Mouse (Mus musculus) lung, adult 2 months (tissue): ENCODE results near the gene Sstr4. TPM values are rescaled to one million over a fixed set of nuclear protein-coding genes. Genes with fewer than 3 reads are reported as not detected.
A peak's percentile ranks its signal among the peaks of the same experiment; 100 is the strongest.

Source experiments
- DNase-seq: peaks from one replicate; pipeline ENCODE4 v3.0.0; 2022
- H3K4me1 ChIP-seq: fragments of 200-500 bp; 2 replicates; pipeline ENCODE4 v1.6.1; 2011; ENCODE audit warnings: low read length; ENCODE audit not compliant: control insufficient read depth, insufficient read depth
- H3K4me3 ChIP-seq: fragments of 200-500 bp; replicated peaks from 2 replicates; pipeline ENCODE3; 2011; ENCODE audit warnings: low read depth, mild to moderate bottlenecking, control low read depth, low read length; ENCODE audit errors: extremely low read depth
- CTCF ChIP-seq: fragments of 200-500 bp; IDR thresholded peaks from 2 replicates; pipeline ENCODE4 v1.5.1; 2011; ENCODE audit warnings: mild to moderate bottlenecking, low read length, control low read depth; ENCODE audit not compliant: insufficient read depth
- POLR2A ChIP-seq: fragments of 200-500 bp; IDR thresholded peaks from 2 replicates; pipeline ENCODE4 v1.6.1; 2011; ENCODE audit warnings: low read depth, mild to moderate bottlenecking, control low read depth, low read length, borderline replicate concordance; ENCODE audit errors: extremely low read depth
- WGBS: fragments of 180-500 bp; shearing (Covaris S2); methylation state at CpG from one replicate; pipeline ENCODE4 v1.1.7; 2018; 5-methylcytosine and 5-hydroxymethylcytosine counted together
- polyA plus RNA-seq: library from polyadenylated mRNA; depleted of rRNA; stranded (reverse); fragments of >200 nt; gene quantifications from 2 replicates; pipeline ENCODE4 v1.2.3, GENCODE M21; 2012

Sstr4 gene
- polyA plus RNA-seq, 1 experiment: 8.3 TPM

DNA sequence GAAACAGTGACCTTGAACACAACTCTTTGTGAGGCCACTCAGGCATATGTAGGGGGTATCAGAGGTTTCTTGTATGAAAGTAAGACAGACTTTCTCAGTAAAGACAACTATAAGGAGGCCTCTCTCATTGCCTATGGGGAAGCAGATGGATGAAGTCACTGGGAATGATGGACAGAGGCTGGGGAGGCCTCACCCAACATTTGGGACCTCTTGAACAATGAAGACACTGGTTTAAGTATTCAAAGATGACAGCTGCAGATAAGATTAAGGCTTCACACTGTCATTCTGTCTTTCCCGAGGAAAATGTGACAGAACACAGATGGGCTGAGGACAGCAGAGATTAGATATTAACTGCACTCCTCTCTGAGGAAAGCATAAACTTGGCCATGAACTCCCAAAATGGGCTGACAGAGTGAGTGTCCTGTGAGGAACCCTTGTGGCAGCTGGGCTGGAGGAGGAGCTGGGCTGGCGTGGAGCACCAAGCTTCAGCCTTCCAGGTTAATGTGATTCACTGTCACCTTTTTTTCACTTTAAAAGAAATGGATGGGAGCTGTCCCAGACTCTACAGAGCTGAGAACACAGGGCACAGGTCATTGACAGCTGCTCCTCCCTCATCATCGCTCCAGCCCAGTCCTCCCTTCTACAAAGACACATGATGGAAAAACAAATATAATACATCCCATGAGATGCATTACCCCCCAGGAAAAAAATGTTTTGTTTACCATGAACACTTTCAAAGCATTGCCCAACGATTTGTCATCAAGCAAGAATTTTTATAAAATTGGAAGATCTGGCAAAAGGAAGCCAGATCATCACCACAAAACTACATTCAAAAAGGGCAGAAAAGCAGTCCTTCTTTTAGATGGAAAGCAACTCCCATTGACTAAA lies 23.2 kb upstream of the Sstr4 start:
- no peak for DNase-seq
- TF ChIP-seq POLR2A (no peak), CTCF (no peak)
- 48% methylated on average over 4 of the region's 4 CpGs for WGBS
- Histone ChIP-seq H3K4me3 (no peak overlapping the region), H3K4me1 (peaks cover 9% of the 10 kb centered on the region)

- TF ChIP-seq CTCF (no peak), POLR2A (no peak)
- 36% methylated on average over 2 of the region's 2 CpGs for WGBS
- no peak for DNase-seq
- H3K4me3 ChIP-seq: no peak overlapping the region
- H3K4me1 ChIP-seq: peaks cover 9% of the 10 kb centered on the region
Measured at GRCm38 (mm10) chr2:148373602-148374071, 21.5 kb upstream of the Sstr4 start.

DNA sequence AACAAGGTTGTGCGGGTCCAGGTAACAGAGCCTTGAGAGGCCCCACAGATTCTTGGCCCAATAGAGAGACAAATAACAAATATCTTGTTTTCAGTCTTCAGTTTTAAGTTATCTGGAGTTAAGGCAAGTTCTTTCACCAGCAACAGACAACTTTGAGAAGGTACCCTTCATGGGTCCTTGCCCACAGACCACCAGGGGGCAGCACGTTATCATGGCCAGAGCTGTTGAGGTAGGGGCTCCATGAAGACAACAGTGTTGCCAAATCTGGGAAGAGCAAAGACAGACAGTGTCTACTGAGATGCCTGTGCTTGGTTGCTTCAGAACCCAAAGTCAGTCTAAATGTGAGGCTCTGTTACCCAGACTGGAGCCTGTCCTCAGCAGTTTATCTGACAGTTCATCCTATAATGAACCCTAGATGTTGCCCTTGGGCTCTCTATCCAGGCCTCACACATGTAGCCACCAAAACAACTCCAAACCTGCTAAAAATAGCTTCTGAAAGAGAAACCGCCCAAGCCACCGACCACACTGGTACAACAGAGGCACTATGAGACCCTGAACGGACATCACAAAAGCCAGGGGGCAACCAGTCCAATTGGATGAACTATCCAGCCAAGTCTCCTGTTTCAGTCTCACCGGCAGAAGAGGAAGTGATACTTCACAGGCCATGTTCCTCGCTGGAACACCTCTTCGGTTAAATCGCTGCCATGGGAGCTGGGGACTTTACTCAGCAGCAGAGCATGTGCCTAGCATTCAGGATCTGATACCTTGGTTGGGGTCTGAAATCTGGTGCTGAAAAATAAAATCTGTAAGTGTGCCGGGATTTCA lies 19.6 kb upstream of the Sstr4 start:
- peaks cover 18% of the 10 kb centered on the region for H3K4me1 ChIP-seq
- WGBS: 73% methylated on average over 10 of the region's 10 CpGs
- TF ChIP-seq POLR2A (no peak), CTCF (peak; percentile 65)
- no peak overlapping the region for H3K4me3 ChIP-seq
- DNase-seq: peak; percentile 45

DNA sequence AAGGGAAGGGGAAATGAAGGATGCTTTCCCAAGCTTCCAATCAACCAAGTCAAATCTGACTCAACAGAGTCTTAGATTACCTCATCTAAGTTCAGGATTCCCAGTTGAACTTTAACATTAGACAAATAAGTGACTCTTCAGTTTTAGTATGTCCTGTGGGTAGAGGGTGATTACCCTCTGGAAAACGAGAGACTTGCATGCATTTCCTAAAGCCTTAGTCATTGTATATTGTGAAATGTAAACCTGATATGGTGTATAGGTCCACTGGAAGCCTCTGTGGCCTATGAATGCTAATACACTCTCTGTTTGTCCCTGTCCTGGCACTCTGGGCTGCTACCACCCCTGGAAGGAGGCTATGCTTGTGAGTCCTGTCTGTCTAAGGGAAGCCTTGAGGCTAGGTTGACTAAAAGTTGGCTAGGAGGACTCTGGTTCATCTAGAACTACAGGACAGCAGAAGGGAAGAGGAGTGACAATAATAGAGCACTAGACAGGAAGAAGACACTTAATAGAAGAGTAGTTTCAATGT lies 16.3 kb upstream of the Sstr4 start:
- TF ChIP-seq CTCF (no peak), POLR2A (no peak)
- Histone ChIP-seq H3K4me1 (peaks cover 14% of the 10 kb centered on the region), H3K4me3 (no peak overlapping the region)
- no peak for DNase-seq
- 70% methylated on average over 1 of the region's 1 CpGs for WGBS

DNA sequence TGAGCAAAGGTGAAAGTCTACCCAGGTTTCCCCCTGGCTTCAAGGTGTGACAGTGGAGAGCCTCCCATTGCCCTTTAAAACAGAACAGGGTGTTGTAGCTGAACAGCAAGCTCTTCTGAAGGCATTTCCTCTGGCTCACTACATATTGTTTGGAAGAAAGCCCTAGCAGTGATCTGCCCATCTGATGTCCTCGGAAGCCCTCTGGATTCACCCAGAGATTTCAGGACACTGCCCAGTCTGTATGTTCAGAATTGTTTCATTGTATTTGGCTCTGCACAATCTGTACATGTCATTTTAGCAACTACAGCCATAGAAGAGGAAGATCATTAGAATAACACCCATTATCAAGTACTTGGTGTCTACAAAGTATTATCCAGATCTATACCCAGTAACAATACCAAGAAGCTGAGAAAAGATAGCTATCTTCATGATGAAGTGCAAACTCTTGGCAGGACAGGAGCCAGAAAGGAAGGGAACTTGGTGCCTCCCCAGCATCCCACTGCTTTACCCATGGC lies 15.2 kb upstream of the Sstr4 start:
- 39% methylated on average over 1 of the region's 1 CpGs for WGBS
- peaks cover 12% of the 10 kb centered on the region for H3K4me1 ChIP-seq
- no peak for TF ChIP-seq CTCF
- no peak for TF ChIP-seq POLR2A
- H3K4me3 ChIP-seq: no peak overlapping the region
- no peak for DNase-seq

DNA sequence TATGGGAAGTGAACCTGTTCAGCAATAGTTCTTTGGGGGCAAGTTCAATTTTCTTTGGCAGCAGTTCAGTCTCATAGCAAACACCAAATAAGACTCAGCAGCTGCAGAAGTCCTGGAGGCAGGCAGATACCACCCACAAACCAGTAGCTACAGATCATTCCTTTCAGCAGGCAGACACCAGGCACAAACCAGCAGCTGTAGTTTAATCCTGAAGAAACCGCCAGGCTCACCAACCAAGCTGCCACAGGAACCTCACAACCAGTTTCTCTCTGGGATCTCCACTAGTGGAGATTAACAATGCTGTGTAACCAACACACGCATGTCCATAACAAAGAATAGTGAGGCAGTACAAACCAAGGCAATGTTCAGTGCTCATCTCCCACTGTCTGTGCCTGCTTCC lies 14.1 kb upstream of the Sstr4 start:
- no peak overlapping the region for H3K4me3 ChIP-seq
- H3K4me1 ChIP-seq: peaks cover 11% of the 10 kb centered on the region
- DNase-seq: no peak
- 97% methylated on average over 2 of the region's 2 CpGs for WGBS
- TF ChIP-seq CTCF (no peak), POLR2A (no peak)

GRCm38 (mm10) chr2:148386476-148386875 lies 8.7 kb upstream of the Sstr4 start:
- Histone ChIP-seq H3K4me3 (no peak overlapping the region), H3K4me1 (peaks cover 3% of the 10 kb centered on the region)
- 94% methylated on average over 3 of the region's 3 CpGs for WGBS
- TF ChIP-seq POLR2A: no peak
- TF ChIP-seq CTCF: no peak
- no peak for DNase-seq

DNA sequence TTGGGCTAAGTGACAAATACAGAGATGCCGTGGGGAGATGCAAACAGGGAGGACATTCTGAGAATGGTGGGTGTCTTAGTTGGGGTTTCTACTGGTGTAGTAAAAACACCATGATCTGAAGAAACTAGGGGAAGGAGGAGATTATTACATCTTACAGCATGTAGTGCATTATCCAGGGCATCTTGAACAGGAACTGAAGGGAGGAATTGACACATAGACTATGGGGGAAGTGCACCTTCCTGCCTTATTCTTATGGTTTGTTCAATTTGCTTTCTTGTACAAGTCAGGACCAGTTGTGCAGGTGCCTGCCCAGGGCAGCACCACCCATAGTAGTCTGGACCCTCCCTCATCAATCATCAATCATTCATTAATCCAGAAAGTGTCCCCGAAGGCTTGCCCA lies 8.2 kb upstream of the Sstr4 start:
- TF ChIP-seq CTCF (no peak), POLR2A (no peak)
- Histone ChIP-seq H3K4me1 (peaks cover 3% of the 10 kb centered on the region), H3K4me3 (no peak overlapping the region)
- DNase-seq: no peak
- 89% methylated on average over 2 of the region's 2 CpGs for WGBS
